Mouse (Mus musculus): ENCODE results near the gene Bcas1. TPM values are rescaled to one million over a fixed set of nuclear protein-coding genes. Genes with fewer than 3 reads are reported as not detected.
"Not testable (repeated sequence)": the region's sequence is repeated elsewhere in the genome, so short reads cannot be mapped to it uniquely, and the experiment has no call there.

The Bcas1 gene
- polyA plus RNA-seq, 1 experiment from 2014 or later, result 0.92 TPM

DNA sequence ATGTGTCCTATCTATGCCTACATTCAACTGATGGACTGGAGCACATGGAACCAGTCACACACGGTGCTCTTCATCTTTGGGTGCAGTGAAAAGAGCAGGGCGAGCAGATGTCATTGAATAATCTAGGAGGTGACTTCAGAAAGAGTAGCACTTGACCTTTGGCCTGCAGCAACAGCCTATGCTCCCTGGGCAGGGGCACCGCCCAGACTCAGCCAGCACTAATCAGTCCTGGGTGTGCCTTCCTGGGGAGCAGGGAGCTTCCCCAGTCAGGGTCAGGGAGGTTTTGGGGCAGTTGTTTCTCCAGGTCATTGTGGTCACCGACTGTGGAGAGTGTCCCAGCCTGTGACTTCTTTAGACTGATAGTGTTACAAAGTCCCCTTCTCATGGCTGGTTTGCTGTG lies 26.2 kb upstream of the Bcas1 start:
- not testable (repeated sequence) for H3K4me3 ChIP-seq; H3K4me1 ChIP-seq; H3K27ac ChIP-seq (replicated peaks); H3K9ac ChIP-seq; H3K4me2 ChIP-seq; ATAC-seq (ENCODE audit: extremely low read depth, insufficient number of reproducible peaks, low FRiP score, low TSS enrichment); H3K36me3 ChIP-seq; H3K9me3 ChIP-seq
- WGBS, result 43% methylated on average over 3 of the region's 4 CpGs
- H3K27me3 ChIP-seq (replicated peaks), result peaks cover 86% of the 10 kb centered on the region

DNA sequence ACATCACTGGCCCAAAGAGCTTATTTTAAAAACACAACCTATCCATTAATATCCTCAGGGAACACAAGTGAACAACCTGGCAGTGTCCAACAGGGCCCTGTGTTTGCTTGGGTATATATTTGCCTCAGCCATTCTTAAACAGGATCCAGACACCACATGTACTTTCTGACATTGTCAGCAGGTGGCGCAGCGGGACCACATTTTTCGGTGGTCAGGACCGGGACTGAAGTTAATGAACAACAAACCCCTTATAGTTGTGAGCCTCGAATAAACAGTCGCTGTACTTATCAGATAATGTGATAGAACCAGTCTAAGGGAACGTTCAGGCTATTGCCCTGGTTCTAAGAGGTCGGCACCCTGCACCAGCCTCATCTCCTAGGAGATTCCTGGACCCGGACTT lies 23.3 kb upstream of the Bcas1 start:
- no peak overlapping the region for H3K4me3 ChIP-seq
- no peak overlapping the region for H3K27ac ChIP-seq (replicated peaks)
- no peak for ATAC-seq (ENCODE audit: extremely low read depth, insufficient number of reproducible peaks, low FRiP score, low TSS enrichment)
- peaks cover 87% of the 10 kb centered on the region for H3K27me3 ChIP-seq (replicated peaks)
- no peak overlapping the region for H3K9ac ChIP-seq
- H3K4me1 ChIP-seq, result no peaks in the 10 kb centered on the region
- H3K9me3 ChIP-seq, result no peaks in the 10 kb centered on the region
- H3K36me3 ChIP-seq, result no peaks in the 10 kb centered on the region
- 8% methylated on average over 9 of the region's 9 CpGs for WGBS
- H3K4me2 ChIP-seq, result peak overlapping the region; percentile 51

DNA sequence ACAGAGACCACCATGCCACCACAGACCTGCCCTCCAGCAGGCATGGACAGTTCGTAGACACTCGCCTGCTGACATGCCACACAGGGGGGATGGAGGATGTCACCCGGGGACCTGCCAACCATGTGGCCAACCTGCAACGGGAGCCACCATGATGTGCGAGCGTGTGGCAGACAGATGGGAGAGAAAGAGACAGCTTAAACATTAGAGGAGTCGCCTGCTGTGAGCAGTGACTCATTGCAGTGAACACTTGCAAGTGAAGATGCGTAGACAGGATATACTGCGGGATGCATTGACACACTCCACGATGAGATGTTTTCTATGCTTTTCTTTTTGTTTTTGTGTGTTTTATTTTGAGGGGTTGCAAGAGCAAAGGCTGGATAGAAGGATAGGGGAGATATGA lies 20.0 kb upstream of the Bcas1 start:
- Histone ChIP-seq H3K27me3 (replicated peaks) (peaks cover 72% of the 10 kb centered on the region), H3K36me3 (no peaks in the 10 kb centered on the region), H3K4me2 (no peak overlapping the region), H3K4me3 (no peak overlapping the region), H3K4me1 (no peaks in the 10 kb centered on the region), H3K27ac (replicated peaks) (no peak overlapping the region), H3K9me3 (no peaks in the 10 kb centered on the region), H3K9ac (no peak overlapping the region)
- WGBS, result 57% methylated on average over 10 of the region's 10 CpGs
- ATAC-seq (ENCODE audit: extremely low read depth, insufficient number of reproducible peaks, low FRiP score, low TSS enrichment), result no peak

DNA sequence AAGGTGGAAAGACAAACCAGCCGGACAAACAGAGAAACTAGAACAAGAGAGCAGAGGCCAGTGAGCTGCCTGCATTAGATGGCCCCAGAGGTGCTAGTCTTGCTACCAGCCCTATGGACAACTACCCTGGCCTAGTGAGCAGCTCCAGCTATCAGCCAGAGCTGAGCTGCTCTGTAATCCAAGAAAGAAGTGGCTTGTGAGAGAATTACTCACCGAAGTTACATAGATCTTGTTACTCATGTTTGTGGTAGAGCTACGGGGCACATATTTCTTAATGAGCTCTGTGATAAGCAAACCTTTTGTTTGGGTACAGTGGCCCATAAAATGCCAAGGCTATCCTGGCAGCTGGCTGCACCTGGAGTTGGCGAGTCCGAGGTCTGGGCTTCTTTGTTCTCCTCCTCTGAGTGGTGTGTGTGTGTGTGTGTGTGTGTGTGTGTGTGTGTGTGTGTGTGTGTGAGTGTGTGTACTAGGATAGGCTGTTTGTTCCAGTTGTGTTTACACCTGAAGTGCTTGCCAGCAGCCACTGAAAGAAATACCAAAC lies 19.3 kb upstream of the Bcas1 start:
- H3K4me3 ChIP-seq, result no peak overlapping the region
- no peak overlapping the region for H3K27ac ChIP-seq (replicated peaks)
- H3K4me1 ChIP-seq, result no peaks in the 10 kb centered on the region
- no peak overlapping the region for H3K4me2 ChIP-seq
- H3K36me3 ChIP-seq, result no peaks in the 10 kb centered on the region
- no peak for ATAC-seq (ENCODE audit: extremely low read depth, insufficient number of reproducible peaks, low FRiP score, low TSS enrichment)
- peaks cover 67% of the 10 kb centered on the region for H3K27me3 ChIP-seq (replicated peaks)
- H3K9ac ChIP-seq, result no peak overlapping the region
- 74% methylated on average over 5 of the region's 5 CpGs for WGBS
- no peaks in the 10 kb centered on the region for H3K9me3 ChIP-seq

DNA sequence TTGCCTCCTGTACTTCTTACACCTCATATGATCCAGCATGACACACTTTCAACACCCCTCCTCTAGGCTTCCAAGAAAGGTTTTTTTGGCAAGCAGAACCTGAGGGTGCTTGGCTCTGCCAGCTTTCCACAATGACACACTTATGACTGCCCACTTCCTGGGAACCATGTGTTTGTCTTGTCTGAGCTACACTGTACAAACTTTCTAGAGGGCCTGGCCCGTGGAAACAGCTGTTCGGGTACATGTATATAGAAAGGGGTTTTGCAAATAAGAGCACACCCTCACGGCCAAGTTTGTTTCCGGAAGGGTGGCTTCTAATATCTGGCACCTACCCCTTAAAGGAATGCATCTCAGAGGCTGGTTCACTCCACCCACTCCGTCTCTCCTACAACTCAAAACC lies 18.2 kb upstream of the Bcas1 start:
- Histone ChIP-seq H3K9ac (no peak overlapping the region), H3K4me3 (no peak overlapping the region), H3K4me1 (no peaks in the 10 kb centered on the region), H3K27me3 (replicated peaks) (peaks cover 69% of the 10 kb centered on the region), H3K4me2 (no peak overlapping the region), H3K36me3 (no peaks in the 10 kb centered on the region), H3K9me3 (no peaks in the 10 kb centered on the region), H3K27ac (replicated peaks) (no peak overlapping the region)
- no peak for ATAC-seq (ENCODE audit: extremely low read depth, insufficient number of reproducible peaks, low FRiP score, low TSS enrichment)
- WGBS, result 74% methylated on average over 5 of the region's 5 CpGs

DNA sequence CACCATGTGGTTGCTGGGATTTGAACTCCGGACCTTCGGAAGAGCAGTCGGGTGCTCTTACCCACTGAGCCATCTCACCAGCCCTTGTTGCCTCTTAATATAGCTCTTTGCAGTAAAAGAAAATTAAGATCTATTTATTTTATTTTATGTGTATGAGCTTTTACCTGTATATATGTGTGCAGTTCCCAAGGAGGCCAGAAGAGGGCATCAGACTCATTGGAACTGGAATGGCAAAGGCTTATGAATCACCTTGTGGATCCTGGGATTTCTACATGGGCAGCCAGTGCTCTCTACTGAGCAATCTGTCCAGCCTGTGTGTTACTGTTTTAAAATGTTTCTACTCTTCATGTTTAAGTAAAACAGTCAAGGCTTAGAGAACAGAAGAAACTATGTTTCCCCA lies 14.9 kb upstream of the Bcas1 start:
- H3K9ac ChIP-seq, result no peak overlapping the region
- H3K27me3 ChIP-seq (replicated peaks), result peaks cover 70% of the 10 kb centered on the region

DNA sequence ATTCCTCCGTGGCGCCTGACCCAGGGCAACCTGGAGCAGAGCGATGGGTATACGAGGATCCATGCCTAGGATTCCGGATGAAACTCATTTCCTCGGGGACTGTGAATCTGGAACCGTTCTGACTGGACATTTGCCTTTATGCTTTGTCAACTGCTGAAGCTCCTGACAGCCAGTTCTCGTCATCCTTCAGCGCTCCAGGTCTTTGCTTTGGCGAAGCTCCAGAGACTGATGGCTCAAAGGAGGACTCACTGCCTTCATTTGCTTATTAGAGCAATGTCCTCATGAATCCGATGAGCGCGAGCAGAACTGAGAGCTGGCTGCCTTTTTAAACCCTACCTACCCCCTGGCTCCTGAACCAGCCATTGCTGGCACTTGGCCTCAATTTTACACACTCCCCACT lies 11.1 kb upstream of the Bcas1 start:
- H3K4me2 ChIP-seq, result no peak overlapping the region
- H3K27me3 ChIP-seq (replicated peaks), result peaks cover 73% of the 10 kb centered on the region
- H3K4me3 ChIP-seq, result no peak overlapping the region
- 0 out of 2 replicates have a peak, but pooled peaks cover 7% of the 10 kb centered on the region for H3K4me1 ChIP-seq
- no peak for ATAC-seq (ENCODE audit: extremely low read depth, insufficient number of reproducible peaks, low FRiP score, low TSS enrichment)
- no peak overlapping the region for H3K9ac ChIP-seq
- no peaks in the 10 kb centered on the region for H3K36me3 ChIP-seq
- no peak overlapping the region for H3K27ac ChIP-seq (replicated peaks)
- no peaks in the 10 kb centered on the region for H3K9me3 ChIP-seq
- 43% methylated on average over 13 of the region's 13 CpGs for WGBS

More for the DNA sequence above, 14.9 kb upstream of the Bcas1 start:
- Histone ChIP-seq H3K9me3 (no peaks in the 10 kb centered on the region), H3K4me2 (no peak overlapping the region), H3K27ac (replicated peaks) (no peak overlapping the region), H3K36me3 (no peaks in the 10 kb centered on the region), H3K4me3 (no peak overlapping the region), H3K4me1 (0 out of 2 replicates have a peak, but pooled peaks cover 7% of the 10 kb centered on the region)
- 61% methylated on average over 3 of the region's 3 CpGs for WGBS
- no peak for ATAC-seq (ENCODE audit: extremely low read depth, insufficient number of reproducible peaks, low FRiP score, low TSS enrichment)

DNA sequence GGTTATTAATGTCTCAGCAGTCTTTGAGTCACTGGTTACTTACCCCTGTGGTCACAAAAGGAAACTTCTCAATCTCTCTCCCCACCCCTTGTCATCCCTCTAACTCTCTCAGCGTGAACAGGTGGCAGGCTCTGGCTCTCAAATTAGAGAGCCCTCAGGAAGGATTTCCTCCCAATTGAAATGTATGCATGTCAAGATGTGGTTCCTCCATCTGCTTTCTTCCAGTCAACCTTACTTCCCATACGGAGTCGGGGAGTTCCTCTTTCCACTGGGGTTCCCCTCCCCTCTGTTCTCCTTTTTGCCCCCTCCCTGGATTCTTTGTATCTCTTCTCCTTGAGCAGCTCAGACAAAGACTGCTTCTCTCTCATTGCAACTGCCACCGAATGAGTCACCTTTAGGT lies 8.6 kb upstream of the Bcas1 start:
- Histone ChIP-seq H3K27ac (replicated peaks) (no peak overlapping the region), H3K9me3 (no peaks in the 10 kb centered on the region), H3K4me1 (0 out of 2 replicates have a peak, but pooled peaks cover 7% of the 10 kb centered on the region), H3K9ac (no peak overlapping the region), H3K27me3 (replicated peaks) (peaks cover 64% of the 10 kb centered on the region), H3K4me2 (no peak overlapping the region), H3K36me3 (no peaks in the 10 kb centered on the region), H3K4me3 (no peak overlapping the region)
- WGBS, result 58% methylated on average over 4 of the region's 4 CpGs
- ATAC-seq (ENCODE audit: extremely low read depth, insufficient number of reproducible peaks, low FRiP score, low TSS enrichment), result no peak

DNA sequence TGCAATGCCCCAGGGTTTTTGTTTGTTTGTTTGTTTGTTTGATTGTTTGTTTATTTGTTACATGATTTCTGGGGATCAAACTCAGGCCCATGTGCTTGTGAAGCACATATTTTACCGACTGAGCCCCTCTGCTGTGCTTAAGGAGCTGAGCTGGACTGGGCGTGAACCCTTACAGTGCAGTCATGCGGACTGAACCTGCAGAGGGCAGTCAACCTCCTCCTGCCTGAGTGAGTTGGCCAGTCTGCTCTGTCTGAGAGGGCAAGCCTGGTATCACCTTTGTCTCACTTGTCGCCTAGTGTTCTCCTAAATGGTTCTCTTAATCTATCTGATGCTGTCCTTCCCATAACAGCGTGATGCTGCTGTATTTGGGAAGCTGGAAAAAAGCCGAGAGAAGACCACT lies 4.5 kb upstream of the Bcas1 start:
- Histone ChIP-seq H3K27ac (replicated peaks) (no peak overlapping the region), H3K36me3 (no peaks in the 10 kb centered on the region), H3K27me3 (replicated peaks) (peaks cover 37% of the 10 kb centered on the region), H3K4me1 (no peaks in the 10 kb centered on the region), H3K9me3 (no peaks in the 10 kb centered on the region), H3K4me2 (no peak overlapping the region), H3K9ac (no peak overlapping the region), H3K4me3 (no peak overlapping the region)
- WGBS, result 57% methylated on average over 6 of the region's 6 CpGs
- ATAC-seq (ENCODE audit: extremely low read depth, insufficient number of reproducible peaks, low FRiP score, low TSS enrichment), result no peak

DNA sequence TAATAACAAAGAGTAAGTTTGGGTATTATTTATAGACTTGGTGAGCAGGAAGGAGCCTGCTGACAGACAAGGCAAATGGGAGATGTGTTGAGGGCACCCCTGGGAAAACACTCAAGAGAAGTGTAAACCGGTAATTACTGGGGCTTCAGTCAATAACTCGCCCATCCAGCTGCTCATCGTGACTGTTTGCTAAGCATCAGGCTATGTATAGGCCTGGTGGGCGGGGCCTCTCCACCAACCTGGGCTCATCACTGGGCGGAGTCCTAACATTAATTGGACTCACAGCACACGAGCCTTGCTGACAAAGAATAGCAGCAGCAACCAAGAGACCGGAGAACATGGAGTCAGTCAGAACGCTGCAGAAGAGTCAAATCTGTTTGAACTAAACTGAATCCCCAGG lies 1.3 kb upstream of the Bcas1 start:
- no peak overlapping the region for H3K4me2 ChIP-seq
- H3K9me3 ChIP-seq, result no peaks in the 10 kb centered on the region; the same call in 1 of the 2 replicates
- no peaks in the 10 kb centered on the region for H3K4me1 ChIP-seq
- H3K27ac ChIP-seq (replicated peaks), result no peak overlapping the region
- no peaks in the 10 kb centered on the region for H3K36me3 ChIP-seq
- ATAC-seq (ENCODE audit: extremely low read depth, insufficient number of reproducible peaks, low FRiP score, low TSS enrichment), result no peak
- peaks cover 24% of the 10 kb centered on the region for H3K27me3 ChIP-seq (replicated peaks)
- 49% methylated on average over 8 of the region's 8 CpGs for WGBS
- H3K9ac ChIP-seq, result no peak overlapping the region
- no peak overlapping the region for H3K4me3 ChIP-seq

DNA sequence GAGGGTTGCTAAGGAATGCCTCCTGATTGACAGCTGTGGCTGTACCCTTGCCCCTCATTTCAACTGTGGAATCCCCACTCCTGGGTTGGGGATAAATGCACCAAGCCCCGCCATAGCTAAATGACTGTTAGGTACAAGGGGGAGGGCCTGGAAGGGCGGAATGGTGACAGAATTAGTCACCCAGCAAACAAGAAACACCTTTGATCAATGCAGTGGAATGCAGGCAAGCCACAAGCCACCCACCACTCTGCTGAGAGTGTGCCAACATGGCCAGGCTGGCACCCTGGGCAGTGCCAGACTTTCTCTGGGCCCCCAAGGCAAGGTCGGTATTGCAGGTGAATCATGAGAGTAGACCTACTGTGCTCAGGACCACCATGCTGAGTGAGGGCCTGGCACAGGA lies 3.5 kb downstream of the Bcas1 start:
- Histone ChIP-seq H3K9ac (no peak overlapping the region), H3K4me1 (no peaks in the 10 kb centered on the region), H3K4me2 (no peak overlapping the region), H3K4me3 (no peak overlapping the region), H3K27ac (replicated peaks) (no peak overlapping the region), H3K36me3 (no peaks in the 10 kb centered on the region), H3K27me3 (replicated peaks) (peaks cover 26% of the 10 kb centered on the region), H3K9me3 (no peaks in the 10 kb centered on the region; the same call in 1 of the 2 replicates)
- 68% methylated on average over 3 of the region's 3 CpGs for WGBS
- ATAC-seq (ENCODE audit: extremely low read depth, insufficient number of reproducible peaks, low FRiP score, low TSS enrichment), result no peak

DNA sequence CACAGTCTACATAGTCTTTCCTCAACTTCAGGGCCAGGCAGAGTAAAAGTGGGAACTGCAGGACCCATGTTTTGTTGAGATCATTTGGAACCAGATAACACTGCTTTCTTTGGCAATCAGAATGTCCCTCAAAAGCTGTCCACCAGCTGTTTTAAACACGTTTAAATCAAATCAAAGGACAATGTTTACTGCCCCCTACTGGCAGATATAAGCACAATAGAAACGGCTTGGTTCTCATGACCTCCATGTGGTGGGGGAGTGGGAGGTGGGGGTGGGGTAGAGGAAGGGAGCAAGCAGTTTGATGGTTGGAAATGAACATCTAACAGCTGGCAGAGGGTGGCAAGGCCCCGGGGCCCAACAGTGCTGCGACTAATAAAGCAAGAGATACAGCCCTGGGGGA lies 5.7 kb downstream of the Bcas1 start:
- Histone ChIP-seq H3K4me2 (no peak overlapping the region), H3K4me3 (no peak overlapping the region), H3K9ac (no peak overlapping the region), H3K27me3 (replicated peaks) (peaks cover 40% of the 10 kb centered on the region), H3K4me1 (no peaks in the 10 kb centered on the region), H3K36me3 (no peaks in the 10 kb centered on the region), H3K9me3 (no peaks in the 10 kb centered on the region; the same call in 1 of the 2 replicates), H3K27ac (replicated peaks) (no peak overlapping the region)
- WGBS, result 35% methylated on average over 4 of the region's 4 CpGs
- ATAC-seq (ENCODE audit: extremely low read depth, insufficient number of reproducible peaks, low FRiP score, low TSS enrichment), result no peak
